Mouse (Mus musculus) midbrain, embryonic 11.5 days (tissue): ENCODE data around the gene Galt. TPM values are rescaled to one million over a fixed set of nuclear protein-coding genes. Genes with fewer than 3 reads are reported as not detected.
A peak's percentile ranks its signal among the peaks of the same experiment; 100 is the strongest.

Experiments
- ATAC-seq: fragments of 200-750 bp; cut with Nextera tagmentation; 2 replicates; pipeline ENCODE4 v1.8.0; 2017; ENCODE audit warnings: moderate TSS enrichment, moderate library complexity; ENCODE audit not compliant: low FRiP score
- DNase-seq: peaks from one replicate; pipeline ENCODE4 v3.0.0; 2015; ENCODE audit warnings: low spot score; ENCODE audit errors: missing footprints
- H3K27ac ChIP-seq: fragments of 300-500 bp; sonication (generic); 2 replicates; pipeline ENCODE4 v1.5.1; 2014; ENCODE audit warnings: low read depth, low read length
- H3K27me3 ChIP-seq: fragments of 300-500 bp; sonication (generic); 2 replicates; pipeline ENCODE4 v1.6.1; 2014; ENCODE audit warnings: mild to moderate bottlenecking, low read length, moderate library complexity, mixed read lengths; ENCODE audit not compliant: control insufficient read depth, insufficient read depth
- H3K36me3 ChIP-seq: fragments of 300-500 bp; sonication (generic); 2 replicates; pipeline ENCODE4 v1.6.1; 2014; ENCODE audit warnings: mild to moderate bottlenecking, low read length, moderate library complexity, mixed read lengths; ENCODE audit not compliant: control insufficient read depth, insufficient read depth
- H3K4me1 ChIP-seq: fragments of 300-500 bp; sonication (generic); 2 replicates; pipeline ENCODE4 v1.6.1; 2014; ENCODE audit warnings: low read length; ENCODE audit not compliant: control insufficient read depth, insufficient read depth
- H3K4me2 ChIP-seq: fragments of 300-500 bp; sonication (generic); 2 replicates; pipeline ENCODE4 v1.6.1; 2014; ENCODE audit warnings: mild to moderate bottlenecking, moderate library complexity
- H3K4me3 ChIP-seq: fragments of 300-500 bp; sonication (generic); 2 replicates; pipeline ENCODE4 v1.5.1; 2014; ENCODE audit warnings: low read depth, low read length
- H3K9ac ChIP-seq: fragments of 300-500 bp; sonication (generic); 2 replicates; pipeline ENCODE4 v1.6.1; 2014; ENCODE audit warnings: low read length
- H3K9me3 ChIP-seq: fragments of 300-500 bp; sonication (generic); 2 replicates; pipeline ENCODE4 v1.6.1; 2016; ENCODE audit warnings: low read length; ENCODE audit not compliant: control insufficient read depth
- WGBS: fragments of 180-500 bp; shearing (Covaris S2); extraction: QIAGEN DNeasy Blood & Tissue Kit; methylation state at CpG from one replicate; pipeline ENCODE4 v1.1.7; 2014; 5-methylcytosine and 5-hydroxymethylcytosine counted together
- polyA plus RNA-seq: library from polyadenylated mRNA; unstranded; fragments of >200 nt; fragmentation: Nextera tagmentation; extraction: Ambion mirVana; gene quantifications from 2 replicates; pipeline ENCODE4 v1.2.1, GENCODE M21; 2014

The Galt gene
- polyA plus RNA-seq, 1 experiment from 2014 or later, result 19.5 TPM

DNA sequence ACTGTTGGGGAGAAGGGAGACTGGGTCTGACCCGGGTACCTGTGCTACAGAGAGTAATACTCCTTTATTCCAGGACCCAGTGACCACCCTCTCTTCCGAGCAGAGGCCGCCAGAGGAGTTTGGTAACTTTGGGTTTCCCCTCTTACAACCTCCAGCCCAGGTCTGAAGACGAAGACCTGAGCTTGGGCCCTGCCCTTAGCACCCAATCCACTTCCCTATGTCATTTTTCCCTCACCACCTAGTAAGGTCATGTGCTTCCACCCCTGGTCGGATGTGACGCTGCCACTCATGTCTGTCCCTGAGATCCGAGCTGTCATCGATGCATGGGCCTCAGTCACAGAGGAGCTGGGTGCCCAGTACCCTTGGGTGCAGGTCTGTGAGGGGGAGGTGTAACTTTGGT lies 1.4 kb downstream of the Galt start:
- Histone ChIP-seq H3K9me3 (no peaks in the 10 kb centered on the region), H3K36me3 (no peaks in the 10 kb centered on the region), H3K4me3 (peak overlapping the region; percentile 69), H3K4me2 (peak overlapping the region; percentile 99), H3K4me1 (peaks cover 17% of the 10 kb centered on the region), H3K27ac (no peak overlapping the region), H3K9ac (peak overlapping the region; percentile 70), H3K27me3 (no peaks in the 10 kb centered on the region)
- WGBS, result 77% methylated on average over 8 of the region's 8 CpGs
- no peak; the same call in 1 of the 2 replicates for ATAC-seq
- peak; percentile 80 for DNase-seq

DNA sequence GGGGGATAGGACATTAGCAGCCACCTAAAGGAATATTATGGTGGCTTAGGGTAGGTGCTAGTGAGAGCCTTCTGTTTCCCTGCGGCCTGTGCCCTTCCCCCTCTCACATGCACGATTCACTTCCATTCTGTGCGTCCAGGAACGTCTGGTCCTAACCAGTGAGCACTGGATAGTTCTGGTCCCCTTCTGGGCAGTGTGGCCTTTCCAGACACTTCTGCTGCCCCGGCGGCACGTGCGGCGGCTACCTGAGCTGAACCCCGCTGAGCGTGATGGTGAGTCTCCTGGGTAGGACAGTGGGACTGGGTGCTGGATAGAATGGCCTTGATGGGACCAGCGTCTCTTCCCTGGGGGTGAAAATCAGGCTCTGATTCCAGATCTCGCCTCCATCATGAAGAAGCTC lies 2.3 kb downstream of the Galt start:
- Histone ChIP-seq H3K4me1 (peaks cover 25% of the 10 kb centered on the region), H3K27me3 (no peaks in the 10 kb centered on the region), H3K27ac (no peak overlapping the region), H3K9me3 (no peaks in the 10 kb centered on the region), H3K4me3 (no peak overlapping the region), H3K9ac (no peak overlapping the region), H3K36me3 (no peaks in the 10 kb centered on the region), H3K4me2 (no peak overlapping the region)
- ATAC-seq (no peak), DNase-seq (no peak)
- WGBS, result 91% methylated on average over 13 of the region's 13 CpGs

DNA sequence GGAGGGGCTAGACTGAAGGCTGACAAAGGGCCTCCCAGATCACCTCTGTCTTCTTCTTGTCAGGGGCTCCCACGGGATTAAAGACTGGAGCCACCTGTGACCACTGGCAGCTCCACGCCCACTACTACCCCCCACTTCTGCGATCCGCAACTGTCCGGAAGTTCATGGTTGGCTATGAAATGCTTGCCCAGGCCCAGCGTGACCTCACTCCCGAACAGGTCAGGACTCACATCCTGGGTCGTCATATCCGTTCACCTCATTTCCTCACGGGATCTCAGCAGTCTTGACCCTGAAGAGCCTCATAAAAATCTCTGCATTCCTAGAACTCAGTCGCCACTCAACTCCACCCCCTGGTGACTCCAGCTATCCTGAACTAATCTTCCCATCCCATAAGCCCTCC lies 3.0 kb downstream of the Galt start:
- WGBS, result 88% methylated on average over 11 of the region's 11 CpGs
- Histone ChIP-seq H3K4me1 (peaks cover 26% of the 10 kb centered on the region), H3K27me3 (no peaks in the 10 kb centered on the region), H3K27ac (no peak overlapping the region), H3K9ac (no peak overlapping the region), H3K4me3 (no peak overlapping the region), H3K9me3 (no peaks in the 10 kb centered on the region), H3K36me3 (no peaks in the 10 kb centered on the region), H3K4me2 (no peak overlapping the region)
- DNase-seq (no peak), ATAC-seq (no peak)

DNA sequence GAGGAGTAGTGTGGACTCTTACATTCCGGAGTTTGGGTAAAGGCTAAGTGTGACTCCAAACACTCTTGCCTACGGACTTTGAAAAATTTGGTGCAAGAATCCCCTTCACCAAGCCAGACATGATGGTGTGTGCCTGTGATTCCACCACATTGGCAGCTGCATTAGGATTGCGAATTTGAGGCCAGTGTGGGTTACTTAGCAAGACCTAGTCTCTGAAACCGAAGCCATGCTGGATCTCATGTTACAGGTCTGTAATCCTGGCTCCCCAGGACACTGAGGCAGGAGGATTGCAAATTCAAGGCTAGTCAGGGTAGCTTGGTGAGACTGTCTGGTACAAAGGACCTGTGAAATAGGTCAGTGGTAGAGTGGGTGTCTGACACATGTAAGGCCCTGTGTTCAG lies 3.7 kb downstream of the Galt start:
- H3K4me1 ChIP-seq, result peaks cover 26% of the 10 kb centered on the region
- no peak overlapping the region for H3K4me2 ChIP-seq
- no peaks in the 10 kb centered on the region for H3K27me3 ChIP-seq
- no peak overlapping the region for H3K9ac ChIP-seq
- ATAC-seq (no peak), DNase-seq (no peak)
- no peaks in the 10 kb centered on the region for H3K9me3 ChIP-seq
- 92% methylated on average over 4 of the region's 4 CpGs for WGBS
- H3K4me3 ChIP-seq, result no peak overlapping the region
- H3K36me3 ChIP-seq, result no peaks in the 10 kb centered on the region
- H3K27ac ChIP-seq, result no peak overlapping the region

DNA sequence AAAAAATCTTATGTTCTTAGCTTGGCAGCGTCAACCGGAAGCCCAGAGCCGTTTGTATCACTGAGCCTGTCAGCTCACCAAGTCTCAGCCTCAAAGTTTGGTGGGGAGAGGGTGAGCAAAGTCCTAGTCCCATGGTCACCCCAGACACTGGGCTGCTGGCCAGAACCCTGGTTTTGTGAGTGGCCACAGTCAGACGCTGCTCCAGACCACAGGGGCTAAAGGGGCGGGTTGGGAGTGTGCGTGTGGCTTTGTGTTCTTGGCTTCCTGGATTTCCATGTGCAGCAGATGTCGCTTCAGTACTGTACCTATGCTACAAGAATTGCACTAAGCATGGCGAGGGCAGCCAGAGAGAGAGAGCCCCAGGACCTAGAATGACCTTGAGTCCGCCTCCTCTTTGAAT lies 4.2 kb downstream of the Galt start:
- no peak for ATAC-seq
- H3K27me3 ChIP-seq, result no peaks in the 10 kb centered on the region
- DNase-seq, result no peak
- H3K9ac ChIP-seq, result no peak overlapping the region
- H3K27ac ChIP-seq, result no peak overlapping the region
- peaks cover 26% of the 10 kb centered on the region for H3K4me1 ChIP-seq
- no peaks in the 10 kb centered on the region for H3K36me3 ChIP-seq
- H3K4me2 ChIP-seq, result no peak overlapping the region
- H3K9me3 ChIP-seq, result no peaks in the 10 kb centered on the region
- no peak overlapping the region for H3K4me3 ChIP-seq
- 90% methylated on average over 9 of the region's 9 CpGs for WGBS

DNA sequence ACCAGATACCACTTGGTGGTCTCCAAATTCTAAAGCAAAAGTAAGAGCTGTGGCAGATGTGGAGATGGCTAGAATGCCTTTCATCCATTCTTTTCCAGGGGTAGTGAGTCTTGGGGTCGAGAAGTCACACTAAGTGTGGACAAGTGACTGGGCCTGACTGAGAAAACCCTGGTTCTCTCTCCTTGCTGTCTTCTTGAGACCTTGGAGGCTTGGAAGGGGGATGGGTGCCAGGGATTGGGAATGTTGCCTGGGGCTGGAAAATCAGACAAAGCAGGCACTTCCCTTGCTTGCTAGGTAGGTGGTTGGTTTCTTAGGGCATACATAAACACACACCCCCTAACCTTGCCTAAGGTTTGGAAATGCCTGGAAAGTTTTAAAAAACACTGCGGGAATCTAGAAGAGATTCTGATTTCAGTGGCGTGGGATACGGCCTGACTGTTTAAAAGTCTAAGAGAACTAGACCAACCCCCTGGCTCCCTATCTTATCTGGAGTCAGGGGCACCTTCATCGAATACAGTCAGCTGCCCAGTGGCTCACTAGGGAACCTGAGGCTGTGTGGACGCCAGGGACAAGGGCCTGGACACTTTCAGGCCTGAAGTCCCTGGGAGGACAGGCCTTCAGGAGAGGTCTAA lies 4.7 kb downstream of the Galt start:
- H3K4me2 ChIP-seq, result peak overlapping the region; percentile 55
- peak overlapping the region; percentile 30 for H3K4me3 ChIP-seq
- H3K27ac ChIP-seq, result no peak overlapping the region; the same call in 1 of the 2 replicates
- WGBS, result 35% methylated on average over 6 of the region's 6 CpGs
- DNase-seq (no peak), ATAC-seq (no peak)
- H3K9me3 ChIP-seq, result no peaks in the 10 kb centered on the region
- H3K27me3 ChIP-seq, result no peaks in the 10 kb centered on the region
- H3K4me1 ChIP-seq, result peaks cover 26% of the 10 kb centered on the region
- H3K9ac ChIP-seq, result peak overlapping the region; percentile 41; the same call in 1 of the 2 replicates
- H3K36me3 ChIP-seq, result no peaks in the 10 kb centered on the region

DNA sequence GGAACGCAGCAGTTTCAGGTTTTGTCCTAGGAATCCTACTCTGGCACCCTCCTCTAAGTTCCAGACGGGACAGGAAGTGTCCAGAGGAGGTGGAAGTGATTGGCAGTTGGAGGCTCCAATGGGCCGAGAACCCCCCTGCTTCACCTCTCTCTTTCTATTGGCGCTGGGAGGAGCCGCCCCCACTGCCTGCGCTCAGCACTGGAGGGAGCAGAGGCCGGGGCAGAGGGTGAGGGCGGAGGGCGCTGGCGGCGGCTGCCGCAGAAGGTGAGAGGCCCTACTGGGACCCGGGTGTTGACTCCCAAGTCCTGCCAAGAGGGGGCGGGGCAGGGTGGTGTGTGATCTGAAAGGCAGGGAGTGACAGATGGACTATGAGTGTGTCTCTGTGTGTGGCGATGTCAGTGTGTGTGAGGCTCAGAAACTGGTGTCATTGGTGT lies 5.3 kb downstream of the Galt start:
- Histone ChIP-seq H3K36me3 (no peaks in the 10 kb centered on the region), H3K9me3 (no peaks in the 10 kb centered on the region), H3K4me1 (peaks cover 23% of the 10 kb centered on the region), H3K4me3 (peak overlapping the region; percentile 30), H3K4me2 (peak overlapping the region; percentile 55), H3K27me3 (no peaks in the 10 kb centered on the region), H3K9ac (peak overlapping the region; percentile 41), H3K27ac (peak overlapping the region; percentile 40; the same call in 1 of the 2 replicates)
- DNase-seq (peak; percentile 97), ATAC-seq (peak; percentile 91)
- 0% methylated on average over 13 of the region's 15 CpGs for WGBS

DNA sequence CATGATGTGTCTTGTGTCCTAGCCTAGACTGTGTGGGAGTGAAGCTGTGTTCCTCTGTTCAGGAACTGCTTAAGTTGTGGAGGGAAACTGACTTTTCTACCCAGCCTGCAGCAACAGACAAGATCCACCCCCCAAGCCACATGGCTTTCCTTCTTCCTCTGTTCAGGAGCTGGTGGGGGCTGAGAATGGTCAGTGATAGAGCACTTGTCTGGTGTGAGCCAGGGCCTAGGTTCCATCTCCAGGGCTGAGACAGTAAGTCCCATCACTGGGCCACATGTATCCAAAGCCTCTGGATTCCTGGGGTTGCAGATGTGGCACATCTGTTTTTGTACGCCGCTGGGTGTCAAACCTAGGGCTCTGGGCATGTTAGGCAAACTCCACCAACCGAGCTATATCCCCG lies 5.9 kb downstream of the Galt start:
- no peaks in the 10 kb centered on the region for H3K36me3 ChIP-seq
- peak overlapping the region; percentile 55 for H3K4me2 ChIP-seq
- H3K4me1 ChIP-seq, result peaks cover 23% of the 10 kb centered on the region
- no peak overlapping the region for H3K27ac ChIP-seq
- H3K27me3 ChIP-seq, result no peaks in the 10 kb centered on the region
- 90% methylated on average over 4 of the region's 4 CpGs for WGBS
- peak overlapping the region; percentile 30 for H3K4me3 ChIP-seq
- ATAC-seq (0 out of 2 replicates have a peak, but pooled peaks have one; percentile 15), DNase-seq (no peak)
- peak overlapping the region; percentile 41 for H3K9ac ChIP-seq
- H3K9me3 ChIP-seq, result no peaks in the 10 kb centered on the region

DNA sequence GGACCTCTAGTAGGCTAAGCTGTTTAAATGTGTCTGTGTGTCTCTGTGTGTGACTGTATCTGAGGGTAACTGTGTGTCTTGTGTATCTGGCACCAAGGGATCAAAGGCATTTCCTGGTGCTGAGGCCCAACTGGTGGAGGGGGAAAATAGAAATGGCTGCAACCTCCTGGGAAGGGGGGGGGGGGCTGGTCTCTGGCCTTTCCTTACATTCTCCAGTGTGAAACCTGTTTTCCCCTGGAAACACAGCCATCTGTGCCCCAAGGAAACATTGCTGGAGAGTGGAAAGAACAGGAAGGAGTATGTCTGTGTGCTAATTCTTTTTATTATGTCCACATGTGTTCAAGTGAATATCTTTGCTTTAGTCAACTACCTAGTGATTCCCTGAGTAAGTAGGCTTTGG lies 6.7 kb downstream of the Galt start:
- ATAC-seq, result no peak
- Histone ChIP-seq H3K36me3 (no peaks in the 10 kb centered on the region), H3K4me3 (no peak overlapping the region), H3K4me1 (peaks cover 23% of the 10 kb centered on the region), H3K9ac (no peak overlapping the region), H3K9me3 (no peaks in the 10 kb centered on the region), H3K4me2 (no peak overlapping the region), H3K27ac (no peak overlapping the region; the same call in 1 of the 2 replicates), H3K27me3 (no peaks in the 10 kb centered on the region)
- DNase-seq, result no peak
